Mouse (Mus musculus) natural killer cell, adult 2 months (primary cell): Measurements from ENCODE around the gene Hectd4.

Experiments used
- DNase-seq, 2 experiments: peaks; one replicate each; pipeline ENCODE4 v3.0.0; 2022; ENCODE audit warnings: low spot score in 2 of 2

Gene Hectd4

GRCm38 (mm10) chr5:121236171-121236570 is 16.2 kb downstream of the Hectd4 start:
- no peak for DNase-seq

GRCm38 (mm10) chr5:121238208-121238607 is 18.2 kb downstream of the Hectd4 start:
- no peak for DNase-seq

- no peak for DNase-seq
These were observed 19.8 kb downstream of the Hectd4 start for GRCm38 (mm10) chr5:121239846-121240245.

- no peak for DNase-seq
These were observed 21.2 kb downstream of the Hectd4 start for GRCm38 (mm10) chr5:121241182-121241581.

GRCm38 (mm10) chr5:121242261-121242660 is 22.2 kb downstream of the Hectd4 start:
- DNase-seq, result no peak

GRCm38 (mm10) chr5:121242701-121243100 is 22.7 kb downstream of the Hectd4 start:
- no peak for DNase-seq

GRCm38 (mm10) chr5:121243676-121244364 is 23.8 kb downstream of the Hectd4 start:
- no peak for DNase-seq

- no peak for DNase-seq
These were observed 24.3 kb downstream of the Hectd4 start for GRCm38 (mm10) chr5:121244365-121244731.

- DNase-seq, result no peak
These were observed 25.2 kb downstream of the Hectd4 start for GRCm38 (mm10) chr5:121245201-121245600.

GRCm38 (mm10) chr5:121248766-121249394 is 28.9 kb downstream of the Hectd4 start:
- DNase-seq, result no peak

GRCm38 (mm10) chr5:121249693-121250092 is 29.7 kb downstream of the Hectd4 start:
- DNase-seq, result no peak

- DNase-seq, result no peak
These were observed 31.8 kb downstream of the Hectd4 start for GRCm38 (mm10) chr5:121251813-121252212.

GRCm38 (mm10) chr5:121253816-121254497 is 33.9 kb downstream of the Hectd4 start:
- no peak for DNase-seq

GRCm38 (mm10) chr5:121254977-121255376 is 35.0 kb downstream of the Hectd4 start:
- DNase-seq, result no peak

GRCm38 (mm10) chr5:121261806-121262205 is 41.8 kb downstream of the Hectd4 start:
- DNase-seq, result no peak

- no peak for DNase-seq
These were observed 42.4 kb downstream of the Hectd4 start for GRCm38 (mm10) chr5:121262415-121262814.

- no peak for DNase-seq
These were observed 44.6 kb downstream of the Hectd4 start for GRCm38 (mm10) chr5:121264593-121264992.

GRCm38 (mm10) chr5:121266741-121267382 is 46.8 kb downstream of the Hectd4 start:
- DNase-seq, result peak; percentile 7 to 24

- DNase-seq, result no peak
These were observed 51.0 kb downstream of the Hectd4 start for GRCm38 (mm10) chr5:121271046-121271445.

GRCm38 (mm10) chr5:121276808-121277207 is 56.8 kb downstream of the Hectd4 start:
- no peak for DNase-seq

- no peak for DNase-seq
These were observed 60.4 kb downstream of the Hectd4 start for GRCm38 (mm10) chr5:121280456-121280855.

- DNase-seq, result no peak
These were observed 63.0 kb downstream of the Hectd4 start for GRCm38 (mm10) chr5:121283051-121283450.
